Mouse (Mus musculus) C2C12 (cell line): ENCODE data around the gene Cnfn.

Experiments used
- CEBPB ChIP-seq: IDR thresholded peaks from one replicate; pipeline ENCODE4 v1.6.1; 2011; ENCODE audit warnings: low read depth, mild to moderate bottlenecking, control low read depth, moderate library complexity
- CTCF ChIP-seq: IDR thresholded peaks from one replicate; pipeline ENCODE4 v1.5.1; 2011; ENCODE audit not compliant: control insufficient read depth, insufficient read depth, insufficient read length
- FOSL1 ChIP-seq: IDR thresholded peaks from one replicate; pipeline ENCODE4 v1.8.0; 2011; ENCODE audit warnings: mild to moderate bottlenecking, low read length; ENCODE audit not compliant: poor library complexity, insufficient read depth, severe bottlenecking
- MAX ChIP-seq: IDR thresholded peaks from one replicate; pipeline ENCODE4 v1.6.1; 2011; ENCODE audit warnings: mild to moderate bottlenecking, control low read depth
- MYOD1 ChIP-seq: IDR thresholded peaks from one replicate; pipeline ENCODE4 v1.6.1; 2011; ENCODE audit warnings: low read depth; ENCODE audit not compliant: control insufficient read depth, insufficient read length
- MYOG ChIP-seq: IDR thresholded peaks from one replicate; pipeline ENCODE4 v1.6.1; 2011; ENCODE audit not compliant: control insufficient read depth, insufficient read length; ENCODE audit errors: extremely low read depth
- USF1 ChIP-seq: IDR thresholded peaks from one replicate; pipeline ENCODE4 v1.6.1; 2011; ENCODE audit warnings: low read depth, mild to moderate bottlenecking, control low read depth, moderate library complexity

- TF ChIP-seq CTCF (peak; percentile 90), MYOD1 (no peak), USF1 (no peak), MAX (no peak), MYOG (no peak), FOSL1 (no peak), CEBPB (no peak)
Measured at GRCm38 (mm10) chr7:25333596-25334307, 35.8 kb downstream of the Cnfn start.
